Mouse (Mus musculus) liver, embryonic 11.5 days (tissue): ENCODE data around the gene Lmf1. TPM values are rescaled to one million over a fixed set of nuclear protein-coding genes. Genes with fewer than 3 reads are reported as not detected.

Experiments used
- ATAC-seq: fragments of 200-750 bp; cut with Nextera tagmentation; replicated peaks from 2 replicates; pipeline ENCODE4 v1.8.0; 2017; ENCODE audit warnings: moderate number of reproducible peaks, mild to moderate bottlenecking, moderate TSS enrichment, moderate library complexity; ENCODE audit not compliant: low FRiP score
- DNase-seq: peaks from one replicate; pipeline ENCODE4 v3.0.0-alpha.2; 2017; ENCODE audit warnings: low spot score
- H3K27ac ChIP-seq: fragments of 300-500 bp; sonication (generic); 2 replicates; pipeline ENCODE4 v1.5.1; 2014; ENCODE audit warnings: mild to moderate bottlenecking, low read depth, low read length, control low read depth
- H3K27me3 ChIP-seq: fragments of 300-500 bp; sonication (generic); replicated peaks from 2 replicates; pipeline ENCODE4 v1.6.1; 2014; ENCODE audit warnings: low read length, mixed read lengths; ENCODE audit not compliant: control insufficient read depth, insufficient read depth
- H3K36me3 ChIP-seq: fragments of 300-500 bp; sonication (generic); 2 replicates; pipeline ENCODE4 v1.6.1; 2014; ENCODE audit warnings: mild to moderate bottlenecking, low read length, moderate library complexity, mixed read lengths; ENCODE audit not compliant: control insufficient read depth, insufficient read depth
- H3K4me1 ChIP-seq: fragments of 300-500 bp; sonication (generic); replicated peaks from 2 replicates; pipeline ENCODE4 v1.6.1; 2014; ENCODE audit warnings: low read length, mixed read lengths; ENCODE audit not compliant: control insufficient read depth, insufficient read depth
- H3K4me2 ChIP-seq: fragments of 300-500 bp; sonication (generic); 2 replicates; pipeline ENCODE4 v1.6.1; 2014; ENCODE audit warnings: mild to moderate bottlenecking, control low read depth, moderate library complexity
- H3K4me3 ChIP-seq: fragments of 300-500 bp; sonication (generic); 2 replicates; pipeline ENCODE4 v1.5.1; 2014; ENCODE audit warnings: low read depth, low read length, control low read depth
- H3K9ac ChIP-seq: fragments of 300-500 bp; sonication (generic); 2 replicates; pipeline ENCODE4 v1.6.1; 2014; ENCODE audit warnings: low read depth, low read length, control low read depth
- H3K9me3 ChIP-seq: fragments of 300-500 bp; sonication (generic); 2 replicates; pipeline ENCODE4 v1.6.1; 2016; ENCODE audit warnings: low read length, inconsistent platforms, mixed read lengths; ENCODE audit not compliant: control insufficient read depth
- WGBS: fragments of 180-500 bp; shearing (Covaris S2); extraction: QIAGEN DNeasy Blood & Tissue Kit; methylation state at CpG from one replicate; pipeline ENCODE4 v1.1.7; 2014; 5-methylcytosine and 5-hydroxymethylcytosine counted together
- polyA plus RNA-seq: library from polyadenylated mRNA; unstranded; fragments of >200 nt; fragmentation: Nextera tagmentation; extraction: Ambion mirVana; gene quantifications from 2 replicates; pipeline ENCODE4 v1.2.1, GENCODE M21; 2014

The Lmf1 gene
- polyA plus RNA-seq, 1 experiment from 2014 or later = 29.1 TPM

- Histone ChIP-seq H3K27me3 (peaks cover 19% of the 10 kb centered on the region), H3K4me2 (no peak overlapping the region), H3K4me1 (peaks cover 12% of the 10 kb centered on the region), H3K36me3 (no peaks in the 10 kb centered on the region; the same call in 1 of the 2 replicates), H3K27ac (no peak overlapping the region), H3K9ac (no peak overlapping the region), H3K9me3 (no peaks in the 10 kb centered on the region), H3K4me3 (no peak overlapping the region)
- WGBS = 77% methylated on average over 12 of the region's 12 CpGs
- DNase-seq = no peak
- no peak for ATAC-seq
Measured at GRCm38 (mm10) chr17:25575208-25575971, 3.5 kb upstream of the Lmf1 start.

GRCm38 (mm10) chr17:25576034-25576433, 2.9 kb upstream of the Lmf1 start:
- no peak overlapping the region for H3K4me3 ChIP-seq
- peaks cover 12% of the 10 kb centered on the region for H3K27me3 ChIP-seq
- no peaks in the 10 kb centered on the region; the same call in 1 of the 2 replicates for H3K36me3 ChIP-seq
- H3K4me2 ChIP-seq = no peak overlapping the region
- H3K4me1 ChIP-seq = peaks cover 12% of the 10 kb centered on the region
- no peaks in the 10 kb centered on the region for H3K9me3 ChIP-seq
- no peak for ATAC-seq
- DNase-seq = no peak
- WGBS = 66% methylated on average over 2 of the region's 2 CpGs
- H3K9ac ChIP-seq = no peak overlapping the region
- no peak overlapping the region for H3K27ac ChIP-seq

- no peak overlapping the region for H3K4me2 ChIP-seq
- DNase-seq (no peak), ATAC-seq (no peak)
- H3K36me3 ChIP-seq = no peaks in the 10 kb centered on the region; the same call in 1 of the 2 replicates
- no peaks in the 10 kb centered on the region for H3K9me3 ChIP-seq
- 67% methylated on average over 6 of the region's 6 CpGs for WGBS
- no peak overlapping the region for H3K27ac ChIP-seq
- H3K9ac ChIP-seq = no peak overlapping the region
- H3K4me3 ChIP-seq = no peak overlapping the region
- H3K4me1 ChIP-seq = peaks cover 7% of the 10 kb centered on the region
- peaks cover 6% of the 10 kb centered on the region; the same call in 1 of the 2 replicates for H3K27me3 ChIP-seq
Measured at GRCm38 (mm10) chr17:25577263-25577662, 1.6 kb upstream of the Lmf1 start.

GRCm38 (mm10) chr17:25577702-25578101, 1.2 kb upstream of the Lmf1 start:
- Histone ChIP-seq H3K9me3 (no peaks in the 10 kb centered on the region), H3K27ac (no peak overlapping the region), H3K4me2 (no peak overlapping the region), H3K27me3 (peaks cover 2% of the 10 kb centered on the region; the same call in 1 of the 2 replicates), H3K9ac (no peak overlapping the region), H3K4me3 (no peak overlapping the region), H3K36me3 (no peaks in the 10 kb centered on the region; the same call in 1 of the 2 replicates), H3K4me1 (peaks cover 7% of the 10 kb centered on the region)
- no peak for DNase-seq
- WGBS = 56% methylated on average over 2 of the region's 2 CpGs
- no peak for ATAC-seq

GRCm38 (mm10) chr17:25579332-25580047, 605 bp downstream of the Lmf1 start:
- ATAC-seq (peak; percentile 33), DNase-seq (no peak)
- 5% methylated on average over 21 of the region's 21 CpGs for WGBS
- Histone ChIP-seq H3K4me1 (peaks cover 14% of the 10 kb centered on the region), H3K36me3 (no peaks in the 10 kb centered on the region; the same call in 1 of the 2 replicates), H3K27ac (peak overlapping the region; percentile 88), H3K9ac (peak overlapping the region; percentile 90), H3K9me3 (no peaks in the 10 kb centered on the region), H3K27me3 (no peaks in the 10 kb centered on the region), H3K4me3 (peak overlapping the region; percentile 81), H3K4me2 (peak overlapping the region; percentile 97)

GRCm38 (mm10) chr17:25582076-25582475, 3.2 kb downstream of the Lmf1 start:
- H3K9ac ChIP-seq = no peak overlapping the region
- no peak for DNase-seq

GRCm38 (mm10) chr17:25583099-25583498, 4.2 kb downstream of the Lmf1 start:
- no peak overlapping the region for H3K9ac ChIP-seq
- no peak overlapping the region for H3K4me2 ChIP-seq
- H3K9me3 ChIP-seq = no peaks in the 10 kb centered on the region
- peaks cover 14% of the 10 kb centered on the region for H3K4me1 ChIP-seq
- WGBS = 85% methylated on average over 4 of the region's 4 CpGs
- H3K4me3 ChIP-seq = no peak overlapping the region
- H3K27ac ChIP-seq = no peak overlapping the region
- no peak for ATAC-seq
- no peaks in the 10 kb centered on the region for H3K27me3 ChIP-seq
- peaks cover 2% of the 10 kb centered on the region; the same call in 1 of the 2 replicates for H3K36me3 ChIP-seq
- DNase-seq = no peak

More at GRCm38 (mm10) chr17:25582076-25582475, 3.2 kb downstream of the Lmf1 start:
- Histone ChIP-seq H3K27me3 (no peaks in the 10 kb centered on the region), H3K4me2 (no peak overlapping the region), H3K9me3 (no peaks in the 10 kb centered on the region), H3K4me3 (no peak overlapping the region), H3K36me3 (peaks cover 2% of the 10 kb centered on the region; the same call in 1 of the 2 replicates), H3K27ac (no peak overlapping the region), H3K4me1 (peaks cover 14% of the 10 kb centered on the region)
- 82% methylated on average over 8 of the region's 8 CpGs for WGBS
- ATAC-seq = no peak

- H3K36me3 ChIP-seq = peaks cover 2% of the 10 kb centered on the region; the same call in 1 of the 2 replicates
- no peak overlapping the region for H3K27ac ChIP-seq
- WGBS = 37% methylated on average over 8 of the region's 8 CpGs
- DNase-seq (no peak), ATAC-seq (peak; percentile 57)
- H3K4me3 ChIP-seq = no peak overlapping the region
- no peak overlapping the region for H3K4me2 ChIP-seq
- peaks cover 14% of the 10 kb centered on the region for H3K4me1 ChIP-seq
- no peaks in the 10 kb centered on the region for H3K9me3 ChIP-seq
- H3K9ac ChIP-seq = no peak overlapping the region
- no peaks in the 10 kb centered on the region for H3K27me3 ChIP-seq
Measured at GRCm38 (mm10) chr17:25583858-25584257, 5.0 kb downstream of the Lmf1 start.
